Mouse (Mus musculus) hindbrain, postnatal 0 days (tissue): Measurements from ENCODE around the gene Pik3c2a. TPM values are rescaled to one million over a fixed set of nuclear protein-coding genes. Genes with fewer than 3 reads are reported as not detected.

ENCODE experiments used
- ATAC-seq: fragments of 200-750 bp; cut with Nextera tagmentation; 2 replicates; pipeline ENCODE4 v1.8.0; 2017; ENCODE audit warnings: mild to moderate bottlenecking, moderate TSS enrichment, moderate library complexity
- DNase-seq: peaks from one replicate; pipeline ENCODE4 v3.0.0-alpha.2; 2015; ENCODE audit warnings: low spot score
- H3K27ac ChIP-seq: fragments of 300-500 bp; sonication (generic); 2 replicates; pipeline ENCODE4 v1.5.1; 2014; ENCODE audit warnings: mild to moderate bottlenecking
- H3K27me3 ChIP-seq: fragments of 300-500 bp; sonication (generic); 2 replicates; pipeline ENCODE4 v1.6.1; 2014; ENCODE audit warnings: low read length, mixed read lengths; ENCODE audit not compliant: insufficient read depth
- H3K36me3 ChIP-seq: fragments of 300-500 bp; sonication (generic); 2 replicates; pipeline ENCODE4 v1.6.1; 2014; ENCODE audit warnings: low read length, mixed read lengths; ENCODE audit not compliant: insufficient read depth
- H3K4me1 ChIP-seq: fragments of 300-500 bp; sonication (generic); 2 replicates; pipeline ENCODE4 v1.6.1; 2014; ENCODE audit warnings: antibody characterized with exemption, low read length, mixed read lengths; ENCODE audit not compliant: insufficient read depth
- H3K4me2 ChIP-seq: fragments of 300-500 bp; sonication (generic); 2 replicates; pipeline ENCODE4 v1.6.1; 2014; ENCODE audit warnings: low read depth, mild to moderate bottlenecking, low read length, moderate library complexity, mixed read lengths
- H3K4me3 ChIP-seq: fragments of 300-500 bp; sonication (generic); 2 replicates; pipeline ENCODE4 v1.5.1; 2014; ENCODE audit warnings: low read length
- H3K9ac ChIP-seq: fragments of 300-500 bp; sonication (generic); replicated peaks from 2 replicates; pipeline ENCODE4 v1.6.1; 2014; ENCODE audit warnings: mild to moderate bottlenecking, low read length, moderate library complexity, mixed read lengths
- H3K9me3 ChIP-seq: fragments of 300-500 bp; sonication (generic); 2 replicates; pipeline ENCODE4 v1.6.1; 2016; ENCODE audit warnings: low read length, mixed read lengths
- CTCF ChIP-seq: IDR thresholded peaks from 2 replicates; pipeline ENCODE4 v1.5.1; 2016; ENCODE audit warnings: antibody characterized with exemption, control low read depth, low read depth
- WGBS: fragments of 180-500 bp; shearing (Covaris S2); extraction: QIAGEN DNeasy Blood & Tissue Kit; methylation state at CpG from one replicate; pipeline ENCODE4 v1.1.7; 2014; 5-methylcytosine and 5-hydroxymethylcytosine counted together
- polyA plus RNA-seq: library from polyadenylated mRNA; unstranded; fragments of >200 nt; fragmentation: Nextera tagmentation; extraction: Ambion mirVana; gene quantifications from 2 replicates; pipeline ENCODE4 v1.2.1, GENCODE M21; 2015
- total RNA-seq: library from RNA; depleted of rRNA; stranded (reverse); fragments of >200 nt; gene quantifications from 2 replicates; pipeline ENCODE4 v1.2.3, GENCODE M21; 2014

The Pik3c2a gene
- total and polyA plus RNA-seq, 2 experiments from 2014 or later = 9.5 to 24.3 TPM

GRCm38 (mm10) chr7:116301661-116302311 lies 141.5 kb downstream of the Pik3c2a start:
- no peaks in the 10 kb centered on the region for H3K9me3 ChIP-seq
- H3K9ac ChIP-seq = no peak overlapping the region
- 82% methylated on average over 5 of the region's 5 CpGs for WGBS
- H3K4me3 ChIP-seq = no peak overlapping the region
- no peak for TF ChIP-seq CTCF
- H3K4me1 ChIP-seq = peaks cover 4% of the 10 kb centered on the region; the same call in 1 of the 2 replicates
- DNase-seq (peak; percentile 28), ATAC-seq (no peak)
- H3K27me3 ChIP-seq = no peaks in the 10 kb centered on the region
- H3K4me2 ChIP-seq = no peak overlapping the region
- no peaks in the 10 kb centered on the region for H3K36me3 ChIP-seq
- H3K27ac ChIP-seq = no peak overlapping the region

- Histone ChIP-seq H3K9me3 (no peaks in the 10 kb centered on the region), H3K27me3 (no peaks in the 10 kb centered on the region), H3K36me3 (no peaks in the 10 kb centered on the region), H3K27ac (no peak overlapping the region), H3K4me2 (no peak overlapping the region), H3K4me1 (peaks cover 4% of the 10 kb centered on the region; the same call in 1 of the 2 replicates), H3K4me3 (no peak overlapping the region), H3K9ac (no peak overlapping the region)
- no peak for TF ChIP-seq CTCF
- DNase-seq (no peak), ATAC-seq (no peak)
- WGBS = 88% methylated on average over 4 of the region's 4 CpGs
Measured at GRCm38 (mm10) chr7:116301144-116301543, 142.1 kb downstream of the Pik3c2a start.

DNA sequence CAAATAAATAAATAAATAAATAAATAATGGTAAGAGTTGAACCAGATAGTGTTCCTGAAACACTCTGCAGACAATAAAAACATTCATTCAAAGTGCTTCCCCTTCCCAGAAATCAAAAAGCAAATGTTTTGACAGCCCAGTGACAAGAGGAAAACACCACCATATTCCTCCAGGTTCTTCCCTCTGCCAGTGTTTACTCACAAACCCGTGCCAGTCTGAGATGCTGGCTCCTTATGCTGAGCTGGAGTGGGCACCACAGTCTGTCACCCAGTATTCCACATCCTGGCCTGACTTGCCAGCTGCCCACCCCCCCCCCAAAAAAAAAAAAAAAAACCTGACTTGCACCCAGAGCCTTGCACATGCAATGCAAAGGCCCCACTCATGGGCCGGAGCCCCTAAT lies 144.4 kb downstream of the Pik3c2a start:
- TF ChIP-seq CTCF = no peak
- Histone ChIP-seq H3K27ac (no peak overlapping the region), H3K4me3 (no peak overlapping the region), H3K27me3 (no peaks in the 10 kb centered on the region), H3K9ac (no peak overlapping the region), H3K4me2 (no peak overlapping the region), H3K9me3 (no peaks in the 10 kb centered on the region), H3K36me3 (no peaks in the 10 kb centered on the region), H3K4me1 (peaks cover 4% of the 10 kb centered on the region; the same call in 1 of the 2 replicates)
- DNase-seq = no peak
- no peak for ATAC-seq
- 69% methylated on average over 2 of the region's 2 CpGs for whole genome bisulfite sequencing

- DNase-seq = peak; percentile 44
- 42% methylated on average over 10 of the region's 10 CpGs for WGBS
- Histone ChIP-seq H3K36me3 (no peaks in the 10 kb centered on the region), H3K4me3 (no peak overlapping the region), H3K9ac (no peak overlapping the region), H3K4me2 (no peak overlapping the region), H3K4me1 (peaks cover 4% of the 10 kb centered on the region; the same call in 1 of the 2 replicates), H3K9me3 (no peaks in the 10 kb centered on the region), H3K27me3 (no peaks in the 10 kb centered on the region), H3K27ac (no peak overlapping the region)
- no peak for TF ChIP-seq CTCF
- ATAC-seq = no peak
Measured at GRCm38 (mm10) chr7:116298389-116298788, 144.9 kb downstream of the Pik3c2a start.

- H3K36me3 ChIP-seq = no peaks in the 10 kb centered on the region
Measured at GRCm38 (mm10) chr7:116294961-116295360, 148.3 kb downstream of the Pik3c2a start.

GRCm38 (mm10) chr7:116292377-116292776 lies 150.9 kb downstream of the Pik3c2a start:
- ATAC-seq = no peak
- Histone ChIP-seq H3K36me3 (no peaks in the 10 kb centered on the region), H3K4me3 (no peak overlapping the region), H3K9ac (no peak overlapping the region), H3K4me2 (no peak overlapping the region), H3K27ac (no peak overlapping the region), H3K9me3 (no peaks in the 10 kb centered on the region), H3K27me3 (no peaks in the 10 kb centered on the region), H3K4me1 (no peaks in the 10 kb centered on the region)
- no peak for DNase-seq
- TF ChIP-seq CTCF = no peak
- 60% methylated on average over 5 of the region's 5 CpGs for WGBS

More at GRCm38 (mm10) chr7:116294961-116295360, 148.3 kb downstream of the Pik3c2a start:
- H3K4me1 ChIP-seq = peaks cover 4% of the 10 kb centered on the region; the same call in 1 of the 2 replicates
- no peaks in the 10 kb centered on the region for H3K9me3 ChIP-seq
- peak; percentile 35; the same call in 1 of the 2 replicates for ATAC-seq
- no peak overlapping the region for H3K9ac ChIP-seq
- TF ChIP-seq CTCF = no peak
- H3K4me2 ChIP-seq = no peak overlapping the region
- 85% methylated on average over 3 of the region's 3 CpGs for WGBS
- no peak for DNase-seq
- no peak overlapping the region for H3K4me3 ChIP-seq
- no peaks in the 10 kb centered on the region for H3K27me3 ChIP-seq
- H3K27ac ChIP-seq = no peak overlapping the region

DNA sequence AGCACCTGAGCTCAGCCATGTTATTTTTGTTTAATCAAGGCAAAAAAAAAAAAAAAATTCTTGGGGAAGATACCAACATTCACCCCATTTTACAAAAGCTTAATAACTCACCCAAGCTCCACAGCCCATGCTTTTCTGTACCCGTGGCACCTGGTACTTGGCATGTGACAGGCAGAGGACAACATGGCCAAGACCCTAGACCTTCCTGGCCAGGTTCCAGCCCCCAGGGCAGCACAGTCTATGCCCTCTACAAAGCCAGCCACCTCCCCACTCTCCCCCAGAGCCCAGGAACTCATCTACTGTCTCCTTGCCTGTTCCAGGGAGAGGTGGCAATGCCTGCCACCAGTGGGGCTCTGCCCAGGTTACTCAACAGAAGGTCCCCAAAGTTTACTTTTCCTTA lies 152.7 kb downstream of the Pik3c2a start:
- DNase-seq (no peak), ATAC-seq (no peak)
- no peak overlapping the region for H3K9ac ChIP-seq
- H3K27ac ChIP-seq = no peak overlapping the region
- no peaks in the 10 kb centered on the region for H3K36me3 ChIP-seq
- 62% methylated on average over 1 of the region's 1 CpGs for WGBS
- no peak for TF ChIP-seq CTCF
- no peaks in the 10 kb centered on the region for H3K4me1 ChIP-seq
- no peaks in the 10 kb centered on the region for H3K9me3 ChIP-seq
- H3K4me3 ChIP-seq = no peak overlapping the region
- H3K27me3 ChIP-seq = no peaks in the 10 kb centered on the region
- no peak overlapping the region for H3K4me2 ChIP-seq
